Mouse (Mus musculus): ENCODE measurements at regions not wholly inside any gene's neighbourhood (a gene's known extent, or its start where the extent isn't known, plus 50 kb on each side); places are given as distances from the start of the nearest gene placed in this dataset.

GRCm38 (mm10) chr19:14692183-14692582 is 94.3 kb upstream of the Tle4 start:
- no peak for DNase-seq
- intact Hi-C loops (cut with DNase I), result no loop called here

GRCm38 (mm10) chr19:14685628-14686027 is 87.8 kb upstream of the Tle4 start:
- intact Hi-C loops (cut with DNase I), result no loop called here
- DNase-seq, result no peak

- intact Hi-C loops (cut with DNase I), result no loop called here
- no peak for DNase-seq
Measured at GRCm38 (mm10) chr19:14684669-14685068, 86.8 kb upstream of the Tle4 start.

- intact Hi-C loops (cut with DNase I), result no loop called here
- no peak for DNase-seq
Measured at GRCm38 (mm10) chr19:14681306-14681705, 83.5 kb upstream of the Tle4 start.

GRCm38 (mm10) chr19:14679776-14680175 is 81.9 kb upstream of the Tle4 start:
- no peak for DNase-seq
- intact Hi-C loops (cut with DNase I), result no loop called here

GRCm38 (mm10) chr19:14678584-14678983 is 80.7 kb upstream of the Tle4 start:
- DNase-seq, result no peak
- intact Hi-C loops (cut with DNase I), result no loop called here

GRCm38 (mm10) chr19:14676929-14677328 is 79.1 kb upstream of the Tle4 start:
- DNase-seq, result no peak

GRCm38 (mm10) chr19:14670821-14671104 is 72.9 kb upstream of the Tle4 start:
- intact Hi-C loops (cut with DNase I), result no loop called here
- no peak for DNase-seq

More at GRCm38 (mm10) chr19:14676929-14677328, 79.1 kb upstream of the Tle4 start:
- intact Hi-C loops (cut with DNase I), result no loop called here

- DNase-seq, result no peak
- intact Hi-C loops (cut with DNase I), result no loop called here
Measured at GRCm38 (mm10) chr19:14670078-14670820, 72.4 kb upstream of the Tle4 start.

- no peak for DNase-seq
- intact Hi-C loops (cut with DNase I), result no loop called here
Measured at GRCm38 (mm10) chr19:14668512-14669181, 70.8 kb upstream of the Tle4 start.

- intact Hi-C loops (cut with DNase I), result no loop called here
- DNase-seq, result no peak
Measured at GRCm38 (mm10) chr19:14664682-14665417, 67.0 kb upstream of the Tle4 start.

- intact Hi-C loops (cut with DNase I), result no loop called here
- DNase-seq, result no peak
Measured at GRCm38 (mm10) chr19:14664096-14664586, 66.3 kb upstream of the Tle4 start.

GRCm38 (mm10) chr19:14663350-14663749 is 65.5 kb upstream of the Tle4 start:
- intact Hi-C loops (cut with DNase I), result no loop called here
- DNase-seq, result no peak

GRCm38 (mm10) chr19:14659725-14660124 is 61.9 kb upstream of the Tle4 start:
- intact Hi-C loops (cut with DNase I), result no loop called here
- DNase-seq, result no peak

GRCm38 (mm10) chr19:14658479-14658878 is 60.6 kb upstream of the Tle4 start:
- no peak for DNase-seq
- intact Hi-C loops (cut with DNase I), result no loop called here

GRCm38 (mm10) chr19:14656022-14656388 is 58.2 kb upstream of the Tle4 start:
- intact Hi-C loops (cut with DNase I), result no loop called here
- DNase-seq, result no peak

GRCm38 (mm10) chr19:14655302-14656021 is 57.6 kb upstream of the Tle4 start:
- intact Hi-C loops (cut with DNase I), result no loop called here
- no peak for DNase-seq
